Mouse (Mus musculus): Measurements from ENCODE around the gene Lrfn2. TPM values are rescaled to one million over a fixed set of nuclear protein-coding genes. Genes with fewer than 3 reads are reported as not detected.

Gene Lrfn2
- polyA plus RNA-seq (2017; shearing (Covaris generic)) = not detected

GRCm38 (mm10) chr17:48931621-48932405 is at the start of gene Lrfn2:
Gene Lrfn2 (plus strand): TSS chr17:48932379.

